Mouse (Mus musculus): ENCODE results near the gene Cst12.

- TF ChIP-seq POLR2A (IDR thresholded peaks at IDR 0.05; ENCODE audit: low read depth, low read length) (no peak), CTCF (IDR thresholded peaks at IDR 0.05; ENCODE audit: extremely low read depth, insufficient read depth, insufficient read length, insufficient replicate concordance) (no peak)
These were observed 17.5 kb downstream of the Cst12 start for GRCm38 (mm10) chr2:148806696-148807095.
